14 mouse cellular contexts compared by ENCODE assay signal in the genomic region with DNA sequence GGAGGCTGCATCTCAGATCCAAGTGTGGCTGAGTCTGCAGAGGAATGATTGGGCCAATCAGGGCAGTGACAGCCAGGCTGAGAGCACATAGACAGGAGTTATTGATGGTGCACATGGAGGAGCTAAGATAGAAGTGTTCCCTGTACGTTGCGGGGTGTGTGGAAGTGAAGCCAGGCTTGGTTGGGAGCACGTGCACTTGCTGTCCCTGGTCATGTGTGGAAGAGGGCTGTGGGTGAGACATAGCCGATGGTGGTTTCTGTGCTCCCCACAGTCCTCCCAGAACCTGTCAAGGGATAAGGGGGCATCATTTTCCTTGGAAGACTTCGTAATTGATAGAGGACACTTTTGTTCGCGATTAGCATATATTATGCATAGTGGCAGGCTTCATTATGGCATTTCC.
"Had no signal": no experiment of that assay in that cellular context is flagged by ENCODE, and none has a peak within 500 bp of the region (broad histone marks: within the 10 kb centered on the region; RNA-seq: fewer than 3 reads in every experiment).

No protein-coding gene starts in this region.

- ATAC-seq: liver, postnatal 0 days; lung, postnatal 0 days had no signal

- H3K27me3 ChIP-seq: liver, embryonic 15.5 days; lung, embryonic 15.5 days; megakaryocyte, embryonic 14.5 days; neural tube, embryonic 12.5 days; stomach, embryonic 15.5 days had no signal

- H3K9me3 ChIP-seq: liver, embryonic 15.5 days; lung, embryonic 15.5 days; neural tube, embryonic 12.5 days; stomach, embryonic 15.5 days had no signal

- H3K27ac ChIP-seq: liver, embryonic 15.5 days; lung, embryonic 15.5 days; macrophage; neural tube, embryonic 12.5 days; stomach, embryonic 15.5 days; stomach, postnatal 0 days had no signal

- H3K36me3 ChIP-seq: liver, embryonic 15.5 days; lung, embryonic 15.5 days; stomach, embryonic 15.5 days had no signal

- DNase-seq: liver, postnatal 0 days; lung, adult 2 months; right cerebral cortex, postnatal 14 days; thymus, adult 2 months; thymus, postnatal 25 days; thymus, postnatal 4 days had no signal

- H3K4me3 ChIP-seq: liver, embryonic 15.5 days; lung, embryonic 15.5 days; megakaryocyte, embryonic 14.5 days; neural tube, embryonic 12.5 days; stomach, embryonic 15.5 days had no signal

- H3K9ac ChIP-seq: liver, embryonic 15.5 days; liver, postnatal 0 days; lung, embryonic 15.5 days; neural tube, embryonic 12.5 days; stomach, embryonic 15.5 days had no signal

- H3K4me1 ChIP-seq: liver, embryonic 15.5 days; megakaryocyte, embryonic 14.5 days; neural tube, embryonic 12.5 days; stomach, embryonic 15.5 days had no signal

- H3K4me2 ChIP-seq: liver, embryonic 15.5 days; lung, embryonic 15.5 days; neural tube, embryonic 12.5 days; stomach, embryonic 15.5 days had no signal
